Mouse (Mus musculus) intestine, postnatal 0 days (tissue): ENCODE measurements around the gene Zfp467. TPM values are rescaled to one million over a fixed set of nuclear protein-coding genes. Genes with fewer than 3 reads are reported as not detected.

Experiments used
- ATAC-seq: fragments of 200-750 bp; cut with Nextera tagmentation; 2 replicates; pipeline ENCODE4 v1.8.0; 2017; ENCODE audit warnings: mild to moderate bottlenecking, moderate TSS enrichment, moderate library complexity
- H3K27ac ChIP-seq: fragments of 300-500 bp; sonication (generic); 2 replicates; pipeline ENCODE4 v1.5.1; 2014; ENCODE audit warnings: mild to moderate bottlenecking, low read depth, low read length, moderate library complexity
- H3K27me3 ChIP-seq: fragments of 300-500 bp; sonication (generic); replicated peaks from 2 replicates; pipeline ENCODE4 v1.6.1; 2014; ENCODE audit warnings: low read length, mixed read lengths; ENCODE audit not compliant: control insufficient read depth, insufficient read depth
- H3K36me3 ChIP-seq: fragments of 300-500 bp; sonication (generic); 2 replicates; pipeline ENCODE4 v1.6.1; 2014; ENCODE audit warnings: mild to moderate bottlenecking, moderate library complexity; ENCODE audit not compliant: control insufficient read depth, insufficient read depth
- H3K4me1 ChIP-seq: fragments of 300-500 bp; sonication (generic); replicated peaks from 2 replicates; pipeline ENCODE4 v1.6.1; 2014; ENCODE audit warnings: antibody characterized with exemption, low read length, mixed read lengths; ENCODE audit not compliant: control insufficient read depth, insufficient read depth
- H3K4me2 ChIP-seq: fragments of 300-500 bp; sonication (generic); replicated peaks from 2 replicates; pipeline ENCODE4 v1.6.1; 2014; ENCODE audit warnings: low read depth, mild to moderate bottlenecking, moderate library complexity
- H3K4me3 ChIP-seq: fragments of 300-500 bp; sonication (generic); 2 replicates; pipeline ENCODE4 v1.5.1; 2014; ENCODE audit warnings: low read depth, low read length
- H3K9ac ChIP-seq: fragments of 300-500 bp; sonication (generic); 2 replicates; pipeline ENCODE4 v1.6.1; 2014; ENCODE audit warnings: mild to moderate bottlenecking, low read depth, low read length
- H3K9me3 ChIP-seq: fragments of 300-500 bp; sonication (generic); 2 replicates; pipeline ENCODE4 v1.6.1; 2016; ENCODE audit warnings: mixed run types; ENCODE audit not compliant: control insufficient read depth
- CTCF ChIP-seq: sonication (generic); IDR thresholded peaks from 2 replicates; pipeline ENCODE4 v1.5.1; 2016; ENCODE audit warnings: low read depth, mild to moderate bottlenecking, control low read depth, antibody characterized with exemption, moderate library complexity
- WGBS: fragments of 180-500 bp; shearing (Covaris S2); extraction: QIAGEN DNeasy Blood & Tissue Kit; methylation state at CpG from one replicate; pipeline ENCODE4 v1.1.7; 2014; 5-methylcytosine and 5-hydroxymethylcytosine counted together
- polyA plus RNA-seq: library from polyadenylated mRNA; unstranded; fragments of >200 nt; fragmentation: Nextera tagmentation; extraction: Ambion mirVana; gene quantifications from 2 replicates; pipeline ENCODE4 v1.2.1, GENCODE M21; 2015

Zfp467 gene
- polyA plus RNA-seq, 1 experiment from 2014 or later, result 19.3 TPM

GRCm38 (mm10) chr6:48428769-48429557, 16.7 kb downstream of the Zfp467 start:
- Histone ChIP-seq H3K9me3 (no peaks in the 10 kb centered on the region), H3K27ac (no peak overlapping the region), H3K4me2 (no peak overlapping the region), H3K9ac (no peak overlapping the region), H3K27me3 (no peaks in the 10 kb centered on the region), H3K4me3 (no peak overlapping the region), H3K36me3 (no peaks in the 10 kb centered on the region), H3K4me1 (no peaks in the 10 kb centered on the region)
- 53% methylated on average over 4 of the region's 4 CpGs for WGBS
- no peak for TF ChIP-seq CTCF
- ATAC-seq, result no peak

GRCm38 (mm10) chr6:48426956-48427355, 18.7 kb downstream of the Zfp467 start:
- TF ChIP-seq CTCF, result no peak
- H3K27ac ChIP-seq, result no peak overlapping the region

DNA sequence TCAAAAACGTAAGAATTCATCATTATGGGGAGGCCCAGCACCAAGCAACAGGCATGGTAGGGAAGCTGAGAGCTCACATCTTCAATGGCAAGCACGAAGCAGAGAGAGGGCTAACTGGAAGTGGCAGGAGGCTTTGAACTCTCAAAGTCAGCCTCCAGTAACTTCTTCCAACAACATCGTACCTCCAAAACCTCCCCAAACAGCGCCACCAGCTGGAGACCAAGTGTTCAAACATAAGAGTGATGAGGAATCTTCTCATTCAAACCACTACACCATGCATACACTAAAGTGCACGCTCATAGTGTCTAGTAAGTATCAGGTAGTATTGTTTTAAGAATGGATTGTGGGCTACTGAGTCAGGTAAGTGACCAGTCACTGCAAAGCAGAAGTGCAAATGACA, 21.6 kb downstream of the Zfp467 start:
- no peak for ATAC-seq
- no peak overlapping the region for H3K4me2 ChIP-seq
- H3K9ac ChIP-seq, result no peak overlapping the region
- 73% methylated on average over 5 of the region's 5 CpGs for WGBS
- no peak overlapping the region for H3K27ac ChIP-seq
- no peaks in the 10 kb centered on the region for H3K9me3 ChIP-seq
- H3K4me1 ChIP-seq, result no peaks in the 10 kb centered on the region
- no peaks in the 10 kb centered on the region for H3K27me3 ChIP-seq
- H3K36me3 ChIP-seq, result no peaks in the 10 kb centered on the region
- H3K4me3 ChIP-seq, result no peak overlapping the region
- TF ChIP-seq CTCF, result peak; percentile 54

More at GRCm38 (mm10) chr6:48426956-48427355, 18.7 kb downstream of the Zfp467 start:
- Histone ChIP-seq H3K4me2 (no peak overlapping the region), H3K27me3 (no peaks in the 10 kb centered on the region), H3K4me3 (no peak overlapping the region), H3K4me1 (no peaks in the 10 kb centered on the region), H3K36me3 (no peaks in the 10 kb centered on the region), H3K9ac (no peak overlapping the region), H3K9me3 (no peaks in the 10 kb centered on the region)
- ATAC-seq, result no peak
- WGBS, result 86% methylated on average over 5 of the region's 5 CpGs

DNA sequence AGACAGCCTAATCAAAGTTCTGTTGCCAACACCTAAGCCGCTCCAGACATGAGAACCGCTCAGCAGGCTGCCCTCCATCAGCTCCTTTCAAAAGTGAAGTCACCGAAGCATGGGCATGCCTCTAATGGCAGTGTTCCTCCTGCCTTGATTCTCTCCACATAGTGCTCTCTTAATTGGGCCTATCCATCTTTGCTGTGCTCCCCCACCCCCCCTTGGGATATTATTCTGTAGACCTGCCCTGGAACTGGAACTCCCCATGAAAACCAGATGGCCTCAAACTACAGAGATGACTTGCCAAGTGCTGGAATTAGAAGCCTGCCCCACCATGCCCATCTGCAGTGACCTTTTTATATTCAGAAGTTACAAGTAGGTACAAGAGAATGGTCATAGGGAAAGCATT, 22.3 kb downstream of the Zfp467 start:
- WGBS, result 88% methylated on average over 3 of the region's 3 CpGs
- H3K27me3 ChIP-seq, result no peaks in the 10 kb centered on the region
- H3K4me2 ChIP-seq, result no peak overlapping the region
- H3K9ac ChIP-seq, result no peak overlapping the region
- no peaks in the 10 kb centered on the region for H3K36me3 ChIP-seq
- H3K27ac ChIP-seq, result no peak overlapping the region
- H3K4me3 ChIP-seq, result no peak overlapping the region
- no peak for ATAC-seq
- H3K4me1 ChIP-seq, result no peaks in the 10 kb centered on the region
- no peak for TF ChIP-seq CTCF
- H3K9me3 ChIP-seq, result no peaks in the 10 kb centered on the region

DNA sequence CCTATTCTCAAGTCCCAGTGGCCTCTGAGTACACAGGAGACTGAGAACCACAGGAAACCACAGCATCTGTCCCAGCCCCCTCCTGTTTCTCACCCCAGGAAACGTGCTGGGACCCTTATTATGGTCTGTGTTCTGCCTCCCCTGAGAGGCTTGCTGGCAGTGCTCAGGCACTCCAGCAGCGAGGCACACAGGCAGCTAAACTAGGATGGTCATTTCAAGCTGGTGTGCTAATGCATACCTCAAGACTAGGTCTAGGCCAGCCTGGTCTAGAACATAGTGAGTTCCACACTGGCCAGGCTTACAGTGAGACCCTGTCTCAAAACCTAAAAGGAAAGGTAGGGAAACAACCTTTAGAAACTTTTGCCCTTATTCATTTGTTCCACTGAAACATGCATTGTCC, 25.0 kb downstream of the Zfp467 start:
- Histone ChIP-seq H3K27me3 (no peaks in the 10 kb centered on the region), H3K36me3 (peaks cover 22% of the 10 kb centered on the region), H3K9ac (no peak overlapping the region), H3K4me2 (no peak overlapping the region), H3K9me3 (no peaks in the 10 kb centered on the region), H3K4me1 (no peaks in the 10 kb centered on the region), H3K4me3 (no peak overlapping the region), H3K27ac (no peak overlapping the region)
- no peak for ATAC-seq
- no peak for TF ChIP-seq CTCF
- WGBS, result 14% methylated on average over 2 of the region's 2 CpGs

GRCm38 (mm10) chr6:48416486-48416885, 29.1 kb downstream of the Zfp467 start:
- WGBS, result 85% methylated on average over 2 of the region's 2 CpGs
- H3K4me3 ChIP-seq, result no peak overlapping the region
- no peaks in the 10 kb centered on the region for H3K9me3 ChIP-seq
- no peak for ATAC-seq
- H3K9ac ChIP-seq, result no peak overlapping the region
- no peak overlapping the region for H3K4me2 ChIP-seq
- H3K27me3 ChIP-seq, result no peaks in the 10 kb centered on the region
- 0 out of 2 replicates have a peak overlapping the region, but pooled peaks have one; percentile 3 for H3K27ac ChIP-seq
- H3K36me3 ChIP-seq, result peaks cover 51% of the 10 kb centered on the region
- TF ChIP-seq CTCF, result no peak
- H3K4me1 ChIP-seq, result peaks cover 3% of the 10 kb centered on the region; the same call in 1 of the 2 replicates
